Mouse (Mus musculus): ENCODE measurements around the gene Edf1.

- TF ChIP-seq POLR2A (IDR thresholded peaks at IDR 0.05; ENCODE audit: low read depth, low read length) (no peak), CTCF (IDR thresholded peaks at IDR 0.05; ENCODE audit: extremely low read depth, insufficient read length, insufficient replicate concordance, low read depth, low read length) (no peak)
Measured at GRCm38 (mm10) chr2:25549021-25549991, 8.3 kb upstream of the Edf1 start.

All from small intestine, adult 2 months (tissue).